Mouse (Mus musculus): Measurements from ENCODE around the gene Prp2.
"Not testable (repeated sequence)": the region's sequence is repeated elsewhere in the genome, so short reads cannot be mapped to it uniquely, and the experiment has no call there.

Prp2 gene

GRCm38 (mm10) chr6:132595613-132596012 is at the start of gene Prp2:
Gene Prp2, plus strand, starts transcription at chr6:132595913.
- not testable (repeated sequence) for DNase-seq (ENCODE audit: low spot score)

GRCm38 (mm10) chr6:132569509-132569908 is 26.2 kb upstream of the Prp2 start, which contains the start of gene Prh1:
Gene Prh1, plus strand, starts transcription at chr6:132569809.
- DNase-seq (ENCODE audit: low spot score): not testable (repeated sequence)

DNA sequence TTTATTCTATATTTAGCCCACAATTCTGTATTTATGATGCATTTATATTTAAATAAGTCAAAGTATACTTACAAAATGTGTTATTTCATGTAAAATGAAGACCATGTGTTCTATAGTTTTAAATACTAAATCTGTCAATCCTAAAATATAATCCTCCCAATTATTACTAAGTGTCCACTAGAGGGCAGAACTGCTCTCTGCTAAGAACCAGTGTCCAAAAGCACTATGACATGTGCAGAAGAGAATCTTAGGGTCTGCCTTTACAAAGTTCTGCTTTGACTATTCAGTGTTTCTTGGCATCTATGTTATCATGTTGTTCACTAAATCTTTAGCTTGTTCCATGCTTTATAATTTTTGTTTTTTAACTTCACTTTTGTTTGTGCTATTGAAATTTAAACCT is 53.7 kb downstream of the Prp2 start:
- no peak for DNase-seq (ENCODE audit: low spot score)

Data from urinary bladder, postnatal 10 days (tissue).